Mouse (Mus musculus): ENCODE measurements at regions not wholly inside any gene's neighbourhood (a gene's known extent, or its start where the extent isn't known, plus 50 kb on each side); places are given as distances from the start of the nearest gene placed in this dataset.
"Not testable (repeated sequence)": the region's sequence is repeated elsewhere in the genome, so short reads cannot be mapped to it uniquely, and the experiment has no call there.

DNA sequence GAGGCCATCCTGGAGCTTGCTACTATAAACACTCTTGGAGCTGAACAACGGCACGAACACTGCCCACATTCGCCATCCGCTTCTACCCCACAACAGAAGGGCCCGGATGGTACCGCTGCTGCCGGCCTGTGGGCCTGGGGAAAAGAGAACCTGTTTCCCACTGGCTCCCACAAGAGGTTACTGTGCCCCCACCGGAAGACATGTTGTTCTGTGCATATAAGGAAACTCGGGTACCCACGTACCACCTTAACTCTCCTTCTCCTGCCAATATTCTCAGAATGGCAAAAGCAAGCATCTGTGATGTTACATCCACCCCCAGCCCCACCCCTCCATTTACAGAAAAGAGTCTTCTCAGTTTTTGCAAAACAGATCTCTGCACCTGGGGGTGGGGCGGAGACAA, 206.7 kb upstream of the Nectin1 start:
- Histone ChIP-seq H3K36me3 (no peaks in the 10 kb centered on the region), H3K4me2 (no peak overlapping the region), H3K27me3 (no peaks in the 10 kb centered on the region), H3K4me1 (no peaks in the 10 kb centered on the region), H3K27ac (no peak overlapping the region), H3K9me3 (no peaks in the 10 kb centered on the region), H3K4me3 (no peak overlapping the region), H3K9ac (no peak overlapping the region)
- ATAC-seq (ENCODE audit: borderline replicate concordance, extremely low read depth, low FRiP score, low TSS enrichment), result no peak
- 85% methylated on average over 11 of the region's 11 CpGs for WGBS

DNA sequence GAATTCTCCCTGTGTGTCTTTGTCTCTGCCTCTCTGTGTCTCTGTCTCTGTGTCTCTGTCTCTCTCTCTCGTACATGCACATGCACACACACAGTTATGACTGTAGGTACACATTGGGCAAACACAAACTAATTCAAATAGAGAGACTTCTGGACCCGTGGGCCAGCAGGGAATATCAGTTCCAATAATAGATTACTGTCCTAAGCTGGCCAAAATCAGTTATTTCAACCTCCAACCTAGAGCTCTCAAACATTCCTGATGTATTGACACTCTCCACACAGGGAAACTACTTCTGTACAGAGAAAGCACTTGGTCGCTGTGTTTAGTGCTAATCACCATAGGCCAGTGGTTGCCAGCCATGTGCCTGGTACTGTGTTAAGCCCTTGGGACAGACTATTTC, 203.7 kb upstream of the Nectin1 start:
- no peaks in the 10 kb centered on the region for H3K36me3 ChIP-seq
- no peaks in the 10 kb centered on the region for H3K9me3 ChIP-seq
- H3K27ac ChIP-seq, result no peak overlapping the region
- H3K4me3 ChIP-seq, result no peak overlapping the region
- ATAC-seq (ENCODE audit: borderline replicate concordance, extremely low read depth, low FRiP score, low TSS enrichment), result no peak
- whole genome bisulfite sequencing, result 63% methylated on average over 3 of the region's 3 CpGs
- H3K4me1 ChIP-seq, result no peaks in the 10 kb centered on the region
- no peak overlapping the region for H3K4me2 ChIP-seq
- H3K27me3 ChIP-seq, result no peaks in the 10 kb centered on the region
- H3K9ac ChIP-seq, result no peak overlapping the region

DNA sequence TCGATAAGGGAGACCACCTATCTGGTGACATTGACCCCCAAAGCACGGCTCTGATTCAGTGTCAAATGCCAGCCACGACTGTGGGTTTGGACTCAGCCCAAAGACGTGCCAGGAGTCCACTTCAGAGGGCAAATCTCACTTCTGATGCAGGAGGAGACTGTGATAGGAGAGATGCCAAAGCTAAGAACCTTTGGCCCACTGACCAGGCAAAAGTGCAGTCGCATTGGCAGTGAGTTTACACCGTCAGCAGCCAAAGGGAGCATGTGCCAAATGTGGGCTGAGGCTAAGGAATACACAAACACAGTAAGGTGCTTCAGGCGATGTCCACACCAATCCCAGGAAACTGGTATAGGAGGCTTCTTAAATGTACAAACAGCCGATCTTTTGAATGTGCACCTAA, 202.6 kb upstream of the Nectin1 start:
- no peaks in the 10 kb centered on the region for H3K9me3 ChIP-seq
- H3K4me1 ChIP-seq, result no peaks in the 10 kb centered on the region
- H3K4me2 ChIP-seq, result no peak overlapping the region
- no peak for ATAC-seq (ENCODE audit: borderline replicate concordance, extremely low read depth, low FRiP score, low TSS enrichment)
- 75% methylated on average over 8 of the region's 8 CpGs for WGBS
- H3K36me3 ChIP-seq, result no peaks in the 10 kb centered on the region
- H3K27me3 ChIP-seq, result no peaks in the 10 kb centered on the region
- H3K27ac ChIP-seq, result no peak overlapping the region
- H3K9ac ChIP-seq, result no peak overlapping the region
- no peak overlapping the region for H3K4me3 ChIP-seq

DNA sequence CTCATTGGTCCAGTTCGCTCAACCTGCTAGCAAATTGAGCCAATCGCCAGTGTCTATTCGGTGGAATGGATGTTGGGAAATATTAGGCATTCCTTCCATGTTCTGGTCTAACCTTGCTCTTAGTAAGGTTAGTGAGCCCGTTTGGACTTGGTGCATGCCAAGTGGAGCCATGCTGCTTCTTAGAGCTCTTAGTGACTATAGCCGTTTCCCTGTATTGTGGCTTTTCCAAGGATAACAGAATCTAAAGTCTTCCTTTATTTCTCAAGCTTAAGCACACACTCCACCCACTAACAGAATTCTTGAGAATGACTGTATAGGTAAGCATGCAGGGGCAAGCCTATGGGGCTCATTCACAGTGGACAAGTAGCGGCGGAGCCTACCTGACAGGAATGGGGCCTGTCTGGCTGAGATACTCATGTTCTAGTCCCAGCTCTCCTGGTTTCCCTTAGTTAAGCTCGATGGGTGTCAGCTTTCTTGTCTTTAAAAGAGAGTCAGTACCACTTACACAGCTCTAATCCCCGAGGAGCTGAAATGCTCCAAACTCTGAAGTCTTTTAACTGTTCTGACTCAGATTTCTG, 201.6 kb upstream of the Nectin1 start:
- H3K9ac ChIP-seq, result no peak overlapping the region
- WGBS, result 77% methylated on average over 9 of the region's 9 CpGs
- H3K36me3 ChIP-seq, result no peaks in the 10 kb centered on the region
- ATAC-seq (ENCODE audit: borderline replicate concordance, extremely low read depth, low FRiP score, low TSS enrichment), result no peak
- no peak overlapping the region for H3K27ac ChIP-seq
- no peaks in the 10 kb centered on the region for H3K4me1 ChIP-seq
- no peak overlapping the region for H3K4me3 ChIP-seq
- H3K27me3 ChIP-seq, result no peaks in the 10 kb centered on the region
- no peaks in the 10 kb centered on the region for H3K9me3 ChIP-seq
- no peak overlapping the region for H3K4me2 ChIP-seq

DNA sequence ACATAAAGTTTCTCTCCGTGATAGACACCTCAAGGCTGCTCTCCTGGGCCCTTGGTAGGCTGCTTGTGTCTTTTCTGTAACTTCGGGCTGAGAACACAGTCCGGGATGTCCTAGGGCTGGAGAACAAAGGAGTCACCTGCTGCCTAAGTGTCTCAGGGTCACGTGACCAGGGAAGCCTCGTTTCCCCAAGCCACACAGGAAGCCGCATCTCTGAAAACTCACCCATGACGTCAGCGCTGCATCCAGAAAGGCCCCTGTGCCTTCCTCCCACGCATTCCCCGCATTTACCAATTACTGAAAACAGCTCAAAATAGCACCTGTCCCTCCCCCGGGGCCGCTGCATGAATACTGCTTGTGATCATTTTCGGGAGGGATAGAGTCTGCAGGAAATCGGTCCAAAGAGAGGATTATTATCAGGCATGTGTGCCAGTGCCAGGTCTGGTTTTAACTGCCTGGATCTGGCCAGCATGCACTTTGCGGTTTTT, 198.7 kb upstream of the Nectin1 start:
- Histone ChIP-seq H3K9me3 (no peaks in the 10 kb centered on the region), H3K9ac (no peak overlapping the region), H3K27ac (no peak overlapping the region), H3K36me3 (no peaks in the 10 kb centered on the region), H3K4me3 (no peak overlapping the region), H3K4me1 (no peaks in the 10 kb centered on the region), H3K4me2 (no peak overlapping the region), H3K27me3 (no peaks in the 10 kb centered on the region)
- WGBS, result 32% methylated on average over 15 of the region's 15 CpGs
- ATAC-seq (ENCODE audit: borderline replicate concordance, extremely low read depth, low FRiP score, low TSS enrichment), result no peak

DNA sequence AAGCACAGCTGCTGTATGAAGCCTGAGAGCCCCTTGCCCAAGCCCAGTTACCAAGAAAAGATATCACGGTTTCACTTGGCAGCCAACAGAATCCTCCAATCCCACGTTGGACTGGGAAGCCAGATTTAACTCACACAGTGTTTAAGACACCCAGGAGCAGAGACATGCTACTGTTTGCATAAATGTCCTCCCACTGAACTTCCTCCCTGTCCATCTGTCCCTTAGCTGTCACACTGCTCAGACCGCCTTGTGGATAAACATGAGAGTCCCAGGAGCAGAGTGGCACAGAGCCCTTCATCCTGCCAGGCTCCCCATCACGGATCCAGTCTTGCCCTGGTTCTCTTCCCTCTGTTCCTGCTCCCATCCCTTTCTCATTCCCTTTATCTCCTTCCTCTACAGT, 194.9 kb upstream of the Nectin1 start:
- Histone ChIP-seq H3K36me3 (no peaks in the 10 kb centered on the region), H3K4me3 (no peak overlapping the region), H3K27ac (no peak overlapping the region), H3K9ac (no peak overlapping the region), H3K4me2 (no peak overlapping the region), H3K4me1 (no peaks in the 10 kb centered on the region), H3K27me3 (no peaks in the 10 kb centered on the region), H3K9me3 (no peaks in the 10 kb centered on the region)
- no peak for ATAC-seq (ENCODE audit: borderline replicate concordance, extremely low read depth, low FRiP score, low TSS enrichment)
- WGBS, result 28% methylated on average over 4 of the region's 4 CpGs

DNA sequence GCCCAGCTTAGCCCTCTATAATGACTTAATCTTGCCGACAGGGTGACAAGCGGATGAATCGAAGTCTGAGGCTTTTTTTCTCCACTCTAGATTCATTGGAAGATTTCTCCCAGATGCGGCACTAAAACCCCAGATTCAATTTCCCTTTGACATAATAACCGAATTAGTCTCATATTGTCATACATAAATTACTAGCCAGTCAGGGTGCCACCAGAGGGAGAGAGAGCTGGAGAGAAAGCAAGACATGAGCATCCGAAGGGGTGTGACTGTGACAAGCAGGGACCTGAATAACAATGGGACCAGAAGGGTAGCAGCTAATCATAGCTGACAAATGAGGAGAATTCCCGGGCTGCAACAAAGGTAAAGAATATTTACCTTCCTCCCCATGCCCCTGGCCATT, 194.5 kb upstream of the Nectin1 start:
- Histone ChIP-seq H3K4me3 (no peak overlapping the region), H3K27me3 (no peaks in the 10 kb centered on the region), H3K27ac (no peak overlapping the region), H3K9me3 (no peaks in the 10 kb centered on the region), H3K36me3 (no peaks in the 10 kb centered on the region), H3K9ac (no peak overlapping the region), H3K4me2 (no peak overlapping the region), H3K4me1 (no peaks in the 10 kb centered on the region)
- ATAC-seq (ENCODE audit: borderline replicate concordance, extremely low read depth, low FRiP score, low TSS enrichment), result no peak
- WGBS, result 48% methylated on average over 7 of the region's 7 CpGs

DNA sequence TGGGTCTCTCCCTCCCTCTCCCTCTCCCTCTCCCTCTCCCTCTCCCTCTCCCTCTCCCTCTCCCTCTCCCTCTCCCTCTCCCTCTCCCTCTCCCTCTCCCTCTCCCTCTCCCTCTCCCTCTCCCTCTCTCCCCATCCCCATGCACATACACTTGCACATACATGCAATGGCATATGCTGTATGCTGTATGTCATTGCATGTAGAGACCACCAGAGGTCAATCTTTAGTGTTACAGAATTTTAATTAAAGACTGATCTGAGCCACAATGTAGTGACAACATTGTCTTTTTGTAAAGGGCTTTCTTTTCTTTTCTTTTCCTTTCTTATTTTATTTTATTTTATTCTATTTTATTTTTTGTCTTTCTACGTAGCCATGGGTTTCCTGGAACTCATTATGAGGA, 191.0 kb upstream of the Nectin1 start:
- H3K4me1 ChIP-seq; H3K27ac ChIP-seq; H3K4me2 ChIP-seq; H3K36me3 ChIP-seq; H3K27me3 ChIP-seq; H3K9me3 ChIP-seq; H3K9ac ChIP-seq; H3K4me3 ChIP-seq; ATAC-seq (ENCODE audit: borderline replicate concordance, extremely low read depth, low FRiP score, low TSS enrichment): not testable (repeated sequence)
- WGBS, result 74% methylated on average over 1 of the region's 1 CpGs

DNA sequence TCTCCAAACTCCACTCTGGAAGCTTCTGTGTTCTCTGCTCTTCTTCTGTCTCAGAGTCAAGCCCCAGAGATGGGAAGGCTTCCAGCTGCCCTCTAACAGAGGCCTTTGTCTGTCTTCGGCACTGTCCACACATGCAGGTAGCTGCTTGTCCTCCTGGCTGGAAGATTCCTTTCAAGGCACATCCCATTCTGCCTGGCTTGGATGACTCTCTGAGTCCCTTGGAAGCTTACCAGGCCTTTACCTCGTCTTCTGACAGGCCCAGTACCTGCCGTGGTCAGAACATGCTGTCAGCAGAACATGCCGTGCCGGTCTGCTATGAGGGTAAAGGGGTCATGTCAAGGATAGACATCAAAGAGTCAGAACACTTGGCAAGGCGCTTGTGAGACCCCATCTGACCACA, 181.8 kb upstream of the Nectin1 start:
- 63% methylated on average over 6 of the region's 6 CpGs for WGBS
- Histone ChIP-seq H3K4me1 (no peaks in the 10 kb centered on the region), H3K4me2 (no peak overlapping the region), H3K27me3 (no peaks in the 10 kb centered on the region), H3K36me3 (no peaks in the 10 kb centered on the region), H3K27ac (no peak overlapping the region), H3K9ac (no peak overlapping the region), H3K9me3 (no peaks in the 10 kb centered on the region), H3K4me3 (no peak overlapping the region)
- no peak for ATAC-seq (ENCODE audit: borderline replicate concordance, extremely low read depth, low FRiP score, low TSS enrichment)

DNA sequence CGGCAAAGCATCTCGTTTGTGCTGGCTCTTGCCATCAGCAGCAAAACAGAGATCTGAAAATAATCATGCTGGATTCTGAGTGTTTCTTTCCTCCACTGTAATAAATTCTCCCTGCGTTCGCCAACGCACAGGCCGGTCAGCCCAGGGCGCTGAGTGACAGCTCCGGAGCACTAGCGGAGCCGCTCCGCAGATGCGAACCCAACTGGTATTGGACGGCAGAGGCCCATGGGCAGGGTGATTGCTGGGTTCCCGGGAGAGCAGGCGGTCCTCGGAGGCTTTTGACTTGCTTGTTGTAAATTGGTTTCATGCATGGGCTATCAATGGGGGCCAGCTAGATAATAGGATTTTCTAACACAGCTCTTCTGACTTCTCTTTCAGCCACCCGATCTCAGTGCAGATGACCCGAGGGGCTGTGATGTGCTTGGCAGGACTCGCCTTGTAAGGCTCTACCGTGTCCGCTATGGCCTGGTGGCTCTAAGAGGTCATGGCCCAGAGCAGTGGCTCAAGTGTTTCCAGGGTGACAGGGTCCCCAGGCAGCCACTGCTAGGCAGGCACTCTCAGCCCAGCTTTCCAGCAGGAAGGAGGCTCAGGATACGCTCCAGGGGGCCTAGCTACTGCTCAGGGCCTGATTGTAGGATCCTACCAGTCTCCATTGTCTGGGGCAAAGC, 179.4 kb upstream of the Nectin1 start:
- no peaks in the 10 kb centered on the region for H3K36me3 ChIP-seq
- ATAC-seq (ENCODE audit: borderline replicate concordance, extremely low read depth, low FRiP score, low TSS enrichment), result no peak
- H3K9me3 ChIP-seq, result no peaks in the 10 kb centered on the region
- no peak overlapping the region for H3K9ac ChIP-seq
- H3K27me3 ChIP-seq, result no peaks in the 10 kb centered on the region
- H3K27ac ChIP-seq, result no peak overlapping the region
- H3K4me3 ChIP-seq, result no peak overlapping the region
- H3K4me1 ChIP-seq, result no peaks in the 10 kb centered on the region
- no peak overlapping the region for H3K4me2 ChIP-seq
- whole genome bisulfite sequencing, result 77% methylated on average over 22 of the region's 22 CpGs

DNA sequence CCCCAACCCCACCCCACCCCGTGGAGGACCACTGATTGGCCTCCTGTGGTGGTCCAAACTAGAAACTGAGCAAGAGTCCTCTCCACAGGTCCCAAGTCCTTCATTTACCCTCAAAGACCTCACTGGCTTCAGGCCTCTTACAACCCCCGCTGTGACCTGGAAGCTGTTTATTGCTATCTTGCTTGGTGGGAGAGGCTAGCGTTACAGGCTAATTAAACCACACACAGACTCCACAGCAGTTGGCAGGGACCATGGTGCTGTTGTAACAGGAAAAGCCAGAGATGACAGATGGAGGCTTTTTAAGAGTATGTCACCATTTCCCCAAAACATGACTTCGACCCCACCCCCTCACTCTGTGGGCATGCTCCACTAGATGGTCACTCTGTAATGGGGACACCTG, 174.9 kb upstream of the Nectin1 start:
- no peak for ATAC-seq (ENCODE audit: borderline replicate concordance, extremely low read depth, low FRiP score, low TSS enrichment)
- Histone ChIP-seq H3K9me3 (no peaks in the 10 kb centered on the region), H3K9ac (no peak overlapping the region), H3K36me3 (no peaks in the 10 kb centered on the region), H3K27ac (no peak overlapping the region), H3K4me1 (no peaks in the 10 kb centered on the region), H3K4me3 (no peak overlapping the region), H3K4me2 (no peak overlapping the region), H3K27me3 (no peaks in the 10 kb centered on the region)
- 44% methylated on average over 4 of the region's 4 CpGs for WGBS

DNA sequence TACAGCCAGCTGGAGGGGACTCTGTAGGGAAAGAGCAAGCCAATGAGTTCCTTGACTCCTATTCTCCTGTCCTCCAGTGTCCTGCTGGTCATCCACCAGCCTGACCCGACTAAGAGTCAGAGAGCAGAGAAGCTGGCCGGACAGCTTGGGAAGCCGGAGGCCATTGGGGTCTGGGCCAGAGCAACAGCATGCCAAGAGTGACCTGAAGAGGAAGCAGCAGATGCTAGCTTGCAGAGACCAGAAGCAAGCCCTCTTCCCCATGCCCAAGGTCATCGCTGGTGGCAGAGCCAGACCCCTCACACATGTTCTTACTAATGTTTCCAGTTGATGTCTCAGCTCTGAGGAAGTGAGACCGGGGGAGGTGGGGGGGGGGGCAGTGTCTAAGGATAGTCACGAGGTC, 172.7 kb upstream of the Nectin1 start:
- H3K36me3 ChIP-seq, result no peaks in the 10 kb centered on the region
- H3K4me1 ChIP-seq, result no peaks in the 10 kb centered on the region
- H3K4me2 ChIP-seq, result no peak overlapping the region
- H3K9ac ChIP-seq, result no peak overlapping the region
- no peak overlapping the region for H3K4me3 ChIP-seq
- no peaks in the 10 kb centered on the region for H3K9me3 ChIP-seq
- 69% methylated on average over 6 of the region's 6 CpGs for WGBS
- H3K27ac ChIP-seq, result no peak overlapping the region
- no peak for ATAC-seq (ENCODE audit: borderline replicate concordance, extremely low read depth, low FRiP score, low TSS enrichment)
- no peaks in the 10 kb centered on the region for H3K27me3 ChIP-seq

DNA sequence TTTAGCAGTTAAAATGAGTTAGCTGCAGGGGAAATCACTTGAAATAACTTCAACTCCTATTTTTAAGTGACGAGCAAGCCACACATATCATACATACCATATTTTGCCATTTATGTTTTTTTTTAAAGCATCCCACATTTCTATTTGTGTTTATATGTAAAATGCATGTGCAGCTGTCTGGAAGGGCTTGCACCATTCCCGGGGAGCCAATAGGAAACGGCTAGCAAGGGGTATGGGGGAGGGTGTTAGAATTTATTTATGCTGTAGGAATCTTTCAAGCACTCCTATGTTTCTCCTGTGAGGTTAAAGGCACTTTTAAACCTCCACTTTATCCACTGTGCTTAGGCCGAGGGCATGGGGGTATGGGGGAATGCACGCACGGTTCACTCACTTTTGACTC, 168.1 kb upstream of the Nectin1 start:
- H3K4me2 ChIP-seq, result no peak overlapping the region
- 84% methylated on average over 6 of the region's 6 CpGs for WGBS
- H3K36me3 ChIP-seq, result no peaks in the 10 kb centered on the region
- H3K9ac ChIP-seq, result no peak overlapping the region
- H3K27me3 ChIP-seq, result no peaks in the 10 kb centered on the region
- H3K4me1 ChIP-seq, result no peaks in the 10 kb centered on the region
- no peak overlapping the region for H3K4me3 ChIP-seq
- no peak overlapping the region for H3K27ac ChIP-seq
- no peak for ATAC-seq (ENCODE audit: borderline replicate concordance, extremely low read depth, low FRiP score, low TSS enrichment)
- no peaks in the 10 kb centered on the region for H3K9me3 ChIP-seq
